Mouse (Mus musculus): ENCODE data around the gene Ptprd.
"Not testable (repeated sequence)": the region's sequence is repeated elsewhere in the genome, so short reads cannot be mapped to it uniquely, and the experiment has no call there.

The Ptprd gene

GRCm38 (mm10) chr4:77889489-77889888 is 322.3 kb downstream of the Ptprd start:
- DNase-seq (ENCODE audit: low spot score) = no peak

DNA sequence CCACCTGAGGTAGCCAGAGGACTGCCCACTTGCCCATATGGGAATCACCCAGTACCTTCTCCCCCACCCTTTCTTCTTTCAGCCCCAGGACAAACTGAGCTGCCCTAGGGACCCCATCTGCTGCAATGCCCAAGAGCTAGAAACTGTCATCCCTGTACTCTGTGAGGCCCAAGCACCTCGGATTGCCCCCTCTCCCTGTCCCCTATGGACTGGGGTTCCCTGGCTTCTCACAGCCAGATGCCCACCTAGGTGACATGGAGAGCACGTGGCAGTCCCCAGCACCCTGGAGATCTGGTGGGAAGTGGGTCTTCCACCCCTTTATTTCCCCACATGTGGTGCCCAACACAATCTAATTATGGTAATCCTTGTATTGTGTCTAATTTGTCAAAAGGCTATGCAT is 331.5 kb downstream of the Ptprd start:
- no peak for DNase-seq (ENCODE audit: low spot score)

GRCm38 (mm10) chr4:77861269-77861668 is 350.5 kb downstream of the Ptprd start:
- DNase-seq (ENCODE audit: low spot score) = no peak

DNA sequence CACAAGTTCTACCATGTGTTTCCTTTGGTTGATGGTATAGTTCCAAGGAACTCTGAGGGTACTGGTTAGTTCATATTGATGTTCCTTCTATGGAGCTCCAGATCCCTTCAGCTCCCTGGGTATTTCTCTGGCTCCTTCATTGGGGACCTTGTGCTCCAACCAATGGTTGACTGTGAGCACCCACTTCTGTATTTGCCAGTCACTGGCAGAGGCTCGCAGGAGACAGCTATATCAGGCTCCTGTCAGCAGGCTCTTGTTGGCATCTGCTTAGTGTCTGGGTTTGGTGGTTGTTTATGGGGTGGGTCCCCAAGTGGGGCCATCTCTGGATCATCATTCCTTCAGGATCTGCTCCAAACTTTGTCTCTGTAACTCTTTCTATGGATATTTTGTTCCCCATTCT is 414.4 kb downstream of the Ptprd start:
- DNase-seq (ENCODE audit: low spot score) = not testable (repeated sequence)

DNA sequence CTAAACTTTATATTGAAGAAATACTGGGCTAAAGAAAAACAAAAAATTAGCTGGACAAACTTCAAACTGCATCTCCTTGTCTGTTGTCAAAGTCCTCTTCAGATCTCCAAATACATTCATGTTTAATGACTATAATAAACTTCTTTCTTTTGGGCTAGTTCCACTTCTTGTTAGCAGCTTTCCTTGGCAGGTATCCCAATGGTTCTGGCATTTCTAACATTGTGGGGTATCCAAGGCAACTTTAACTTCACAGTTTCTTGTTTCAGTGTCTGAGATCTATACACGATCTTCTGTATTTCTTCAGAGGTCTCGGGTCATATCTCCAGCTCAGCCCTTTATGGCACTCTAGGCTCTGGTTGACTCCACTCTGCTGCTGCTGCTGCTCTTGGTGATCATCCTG is 434.5 kb downstream of the Ptprd start:
- DNase-seq (ENCODE audit: low spot score) = no peak

- DNase-seq (ENCODE audit: low spot score) = no peak
Measured at GRCm38 (mm10) chr4:77763790-77764189, 448.0 kb downstream of the Ptprd start.

- no peak for DNase-seq (ENCODE audit: low spot score)
Measured at GRCm38 (mm10) chr4:77743391-77743790, 468.4 kb downstream of the Ptprd start.

DNA sequence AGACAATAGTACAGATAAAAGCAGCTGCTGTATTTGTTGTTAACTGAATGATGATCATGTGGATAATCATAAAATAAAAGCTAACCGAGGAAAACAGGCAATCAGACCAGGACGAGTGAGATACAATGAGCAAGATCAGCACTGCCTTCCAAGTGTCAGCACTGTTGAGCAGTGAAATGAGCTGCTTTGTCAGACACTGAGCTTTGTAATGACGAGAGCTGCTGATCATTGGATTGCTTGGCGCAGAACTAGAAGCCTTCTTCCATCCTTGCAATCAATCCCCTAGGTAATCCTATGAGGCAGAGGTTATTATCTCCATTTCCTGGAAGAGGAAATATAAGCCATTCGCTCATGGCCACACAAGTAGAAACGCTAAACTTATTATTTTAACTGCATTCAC is 489.9 kb downstream of the Ptprd start:
- DNase-seq (ENCODE audit: low spot score) = no peak

- DNase-seq (ENCODE audit: low spot score) = no peak
Measured at GRCm38 (mm10) chr4:77717792-77718191, 494.0 kb downstream of the Ptprd start.

DNA sequence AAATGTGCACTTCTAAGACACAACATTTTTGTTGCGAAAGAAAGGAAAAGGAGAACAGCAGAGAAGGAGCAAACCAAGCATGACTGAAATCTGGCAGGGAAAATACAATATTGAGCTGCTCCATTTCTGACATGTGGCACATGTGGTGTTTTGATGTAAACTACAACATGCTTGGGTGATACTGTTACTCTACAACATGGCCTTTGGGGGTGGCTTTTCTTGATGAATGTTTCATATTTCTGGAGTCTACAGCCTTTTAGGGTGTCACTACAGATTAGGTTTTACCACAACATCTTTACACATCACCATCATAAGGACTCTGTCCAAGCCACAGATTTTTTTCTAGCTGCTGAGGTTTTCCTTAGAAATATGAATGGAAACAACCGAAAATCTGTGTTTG is 501.5 kb downstream of the Ptprd start:
- no peak for DNase-seq (ENCODE audit: low spot score)

DNA sequence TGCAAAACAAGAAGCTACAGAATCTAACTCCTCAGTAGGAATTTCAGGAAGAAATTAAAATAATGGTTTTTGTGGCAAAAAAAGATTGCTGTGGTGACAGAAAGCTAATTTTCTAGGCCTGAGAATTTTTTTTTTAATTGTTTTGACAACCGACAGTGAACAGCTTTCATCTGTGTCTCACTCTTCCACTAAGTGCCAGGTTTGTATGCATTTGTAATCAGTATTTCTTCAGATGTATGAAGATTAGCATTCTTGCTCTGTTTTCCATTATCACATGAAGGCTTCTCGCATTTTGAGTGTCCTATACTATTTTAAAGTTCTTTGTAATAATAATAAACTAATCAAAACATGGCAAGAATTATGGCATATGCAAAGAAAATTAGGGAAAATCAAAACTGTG is 513.5 kb downstream of the Ptprd start:
- no peak for DNase-seq (ENCODE audit: low spot score)

- no peak for DNase-seq (ENCODE audit: low spot score)
Measured at GRCm38 (mm10) chr4:77675798-77676197, 536.0 kb downstream of the Ptprd start.

DNA sequence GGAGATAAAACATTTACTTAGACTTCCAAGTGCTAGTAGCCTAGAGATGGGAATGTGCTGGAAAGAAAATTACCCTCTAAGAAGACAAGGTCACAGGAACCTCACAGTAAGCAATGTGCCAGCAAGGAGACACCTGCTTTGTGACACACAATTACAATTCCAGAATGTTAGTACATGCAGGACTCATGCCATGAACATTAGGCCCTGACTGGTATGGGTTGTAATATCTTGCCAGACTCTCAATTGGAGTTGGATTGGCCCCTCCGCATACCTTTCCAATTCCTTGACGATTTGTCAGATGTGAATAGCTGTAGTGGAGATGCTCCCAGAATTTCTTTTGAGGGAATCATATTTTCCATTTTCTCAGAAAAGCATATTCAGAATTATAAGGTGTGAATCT is 547.0 kb downstream of the Ptprd start:
- no peak for DNase-seq (ENCODE audit: low spot score)

- DNase-seq (ENCODE audit: low spot score) = no peak
Measured at GRCm38 (mm10) chr4:77662309-77662708, 549.5 kb downstream of the Ptprd start.

DNA sequence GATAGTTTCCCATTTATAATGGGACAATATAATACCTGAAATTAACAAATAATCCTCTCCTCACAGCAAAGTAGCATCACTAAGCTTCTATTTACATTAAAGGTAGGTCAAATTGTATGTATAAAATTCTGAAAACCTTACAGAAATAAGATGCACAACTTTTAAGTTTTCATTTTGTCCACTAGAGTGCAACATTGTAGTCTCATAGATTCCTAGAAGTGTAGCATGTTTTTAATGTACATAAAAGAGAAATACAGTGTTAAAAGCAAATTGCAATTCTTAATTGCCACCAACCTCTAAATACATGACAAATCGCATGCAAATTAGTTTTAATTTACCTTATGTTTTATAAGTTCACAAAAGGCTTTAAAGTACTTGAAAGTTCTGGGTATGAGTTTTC is 556.1 kb downstream of the Ptprd start:
- no peak for DNase-seq (ENCODE audit: low spot score)

DNA sequence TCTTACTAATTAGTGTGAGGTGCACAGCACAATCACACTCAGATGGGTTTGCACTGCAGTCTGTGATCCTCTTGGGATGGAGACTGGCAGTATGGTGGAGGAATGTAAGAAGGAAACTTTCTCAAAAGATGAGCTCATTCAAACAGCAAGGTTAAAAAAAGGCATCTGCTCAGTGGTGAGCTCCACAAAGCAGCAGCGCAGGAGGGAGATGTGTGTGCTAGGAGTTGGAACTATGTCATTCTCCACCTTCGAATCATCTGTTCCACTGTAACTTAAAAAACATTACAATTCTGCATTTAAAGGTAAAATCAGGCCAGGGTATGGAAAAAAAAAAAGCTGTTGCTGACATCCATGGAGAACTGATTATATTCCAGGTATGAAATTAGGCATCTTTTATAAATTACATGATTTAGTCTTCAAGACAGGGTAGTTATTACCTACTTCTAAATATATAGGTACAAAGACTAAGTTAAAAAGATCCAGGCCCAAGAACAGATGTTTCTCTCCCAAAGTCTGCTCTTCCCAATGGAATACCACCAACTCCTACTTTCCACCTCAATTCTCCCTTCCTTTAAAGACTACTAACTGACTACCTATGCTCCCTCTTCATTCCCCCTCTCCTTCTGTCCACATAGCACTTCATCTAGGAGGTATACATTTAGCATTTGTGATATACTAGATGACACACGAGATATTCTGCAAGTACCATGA is 562.0 kb downstream of the Ptprd start:
- DNase-seq (ENCODE audit: low spot score) = no peak

DNA sequence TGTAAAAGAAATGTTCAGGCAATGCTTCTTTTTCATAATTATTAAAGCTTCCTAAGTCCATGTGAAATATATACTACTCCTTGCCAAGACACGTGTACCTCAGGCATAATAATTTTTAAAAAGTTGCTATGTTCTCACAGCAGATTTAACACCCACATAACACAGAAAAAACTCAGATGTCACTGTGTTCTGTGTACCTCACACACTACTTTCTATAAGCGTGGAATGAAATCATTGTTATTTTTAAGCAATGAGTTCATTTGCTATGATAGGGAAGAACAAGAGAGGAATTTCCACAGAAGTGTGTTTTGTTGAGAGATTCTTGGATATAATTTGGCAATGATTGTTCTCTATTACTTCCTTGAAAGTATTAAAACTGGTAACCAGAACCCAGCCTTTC is 562.9 kb downstream of the Ptprd start:
- no peak for DNase-seq (ENCODE audit: low spot score)

DNA sequence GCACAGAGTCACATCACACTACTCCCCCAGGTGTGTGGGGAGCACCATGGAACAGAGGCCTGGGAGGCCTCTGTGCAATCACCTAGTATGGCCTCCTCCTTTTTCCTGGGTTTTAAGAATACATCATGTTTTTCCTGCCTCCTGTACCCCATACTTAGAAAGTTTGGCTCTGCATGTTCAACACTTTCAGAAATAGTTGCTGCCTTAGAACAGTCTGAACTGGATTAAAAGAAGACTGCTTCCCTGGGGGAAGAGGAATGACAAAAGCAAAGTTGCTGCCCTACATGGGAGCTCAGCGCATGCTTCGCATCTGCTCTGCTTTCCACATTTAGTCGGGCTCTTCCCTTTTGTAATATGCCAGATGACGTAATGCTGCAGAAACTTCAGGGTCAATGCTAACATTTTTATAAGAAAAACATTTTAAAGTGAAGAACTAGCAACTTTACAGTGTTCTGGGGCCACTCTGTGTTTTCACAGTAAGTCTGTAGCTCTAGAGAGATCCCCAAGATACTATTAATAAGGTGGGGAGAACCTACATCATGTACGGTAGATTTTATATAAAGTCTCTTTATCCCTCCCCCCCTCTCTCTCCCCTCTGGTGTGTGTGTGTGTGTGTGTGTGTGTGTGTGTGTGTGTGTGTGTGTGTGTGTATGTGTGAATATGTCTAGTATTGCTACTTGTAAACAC is 564.2 kb downstream of the Ptprd start:
- DNase-seq (ENCODE audit: low spot score) = no peak

GRCm38 (mm10) chr4:77644435-77644834 is 567.3 kb downstream of the Ptprd start:
- DNase-seq (ENCODE audit: low spot score) = no peak

- DNase-seq (ENCODE audit: low spot score) = no peak
Measured at GRCm38 (mm10) chr4:77640022-77640421, 571.7 kb downstream of the Ptprd start.

GRCm38 (mm10) chr4:77613129-77613528 is 598.6 kb downstream of the Ptprd start:
- no peak for DNase-seq (ENCODE audit: low spot score)

DNA sequence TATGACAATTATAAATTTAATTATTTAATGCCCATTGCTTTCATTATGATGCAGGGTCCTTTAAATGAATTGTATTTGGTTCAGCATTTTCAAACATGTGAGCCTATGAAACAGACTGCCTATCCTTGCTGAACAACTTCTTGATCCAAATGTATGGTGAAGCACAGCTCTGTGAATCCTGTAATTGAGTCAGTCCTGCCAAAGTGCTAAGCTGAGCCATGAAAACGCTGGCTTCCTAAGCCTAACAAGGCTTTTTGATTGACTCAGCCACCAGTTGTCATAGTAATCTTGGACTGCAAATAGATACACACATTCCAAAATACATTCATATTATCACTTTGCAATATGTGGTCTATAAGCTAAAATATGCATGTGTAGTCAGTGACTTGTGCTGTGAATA is 625.1 kb downstream of the Ptprd start:
- DNase-seq (ENCODE audit: low spot score) = no peak

GRCm38 (mm10) chr4:77586222-77586621 is 625.5 kb downstream of the Ptprd start:
- no peak for DNase-seq (ENCODE audit: low spot score)
